Mouse (Mus musculus) heart, postnatal 0 days (tissue): ENCODE results near the gene Cdon. TPM values are rescaled to one million over a fixed set of nuclear protein-coding genes. Genes with fewer than 3 reads are reported as not detected.
A peak's percentile ranks its signal among the peaks of the same experiment; 100 is the strongest.
"Not testable (repeated sequence)": the region's sequence is repeated elsewhere in the genome, so short reads cannot be mapped to it uniquely, and the experiment has no call there.

Source experiments
- ATAC-seq: fragments of 200-750 bp; cut with Nextera tagmentation; 2 replicates; pipeline ENCODE4 v1.8.0; 2017; ENCODE audit warnings: low read depth, moderate number of reproducible peaks, moderate library complexity; ENCODE audit not compliant: insufficient read depth
- DNase-seq: peaks from one replicate; pipeline ENCODE4 v3.0.0-alpha.2; 2016; ENCODE audit warnings: low spot score
- H3K27ac ChIP-seq: fragments of 300-500 bp; sonication (generic); 2 replicates; pipeline ENCODE4 v1.5.1; 2014; ENCODE audit warnings: low read depth, mild to moderate bottlenecking
- H3K27me3 ChIP-seq: fragments of 300-500 bp; sonication (generic); 2 replicates; pipeline ENCODE4 v1.6.1; 2014; ENCODE audit warnings: low read length, mixed read lengths; ENCODE audit not compliant: control insufficient read depth, insufficient read depth
- H3K36me3 ChIP-seq: fragments of 300-500 bp; sonication (generic); replicated peaks from 2 replicates; pipeline ENCODE4 v1.6.1; 2014; ENCODE audit warnings: low read length, mixed read lengths; ENCODE audit not compliant: control insufficient read depth, insufficient read depth
- H3K4me1 ChIP-seq: fragments of 300-500 bp; sonication (generic); 2 replicates; pipeline ENCODE4 v1.6.1; 2014; ENCODE audit warnings: antibody characterized with exemption; ENCODE audit not compliant: control insufficient read depth, insufficient read depth
- H3K4me2 ChIP-seq: fragments of 300-500 bp; sonication (generic); 2 replicates; pipeline ENCODE4 v1.6.1; 2014; ENCODE audit warnings: low read depth, mild to moderate bottlenecking, low read length, moderate library complexity
- H3K4me3 ChIP-seq: fragments of 300-500 bp; sonication (generic); 2 replicates; pipeline ENCODE4 v1.5.1; 2014; ENCODE audit warnings: low read depth, low read length
- H3K9ac ChIP-seq: fragments of 300-500 bp; sonication (generic); replicated peaks from 2 replicates; pipeline ENCODE4 v1.6.1; 2014; ENCODE audit warnings: low read depth, low read length, mixed read lengths
- H3K9me3 ChIP-seq: fragments of 300-500 bp; sonication (generic); replicated peaks from 2 replicates; pipeline ENCODE4 v1.6.1; 2016; ENCODE audit warnings: low read length; ENCODE audit not compliant: control insufficient read depth
- CTCF ChIP-seq: IDR thresholded peaks from 2 replicates; pipeline ENCODE4 v1.5.1; 2016; ENCODE audit warnings: antibody characterized with exemption, control low read depth, low read depth
- EP300 ChIP-seq: IDR thresholded peaks from 2 replicates; pipeline ENCODE4 v1.6.1; 2016; ENCODE audit warnings: antibody characterized with exemption, low read depth
- WGBS: fragments of 180-500 bp; shearing (Covaris S2); extraction: QIAGEN DNeasy Blood & Tissue Kit; methylation state at CpG from one replicate; pipeline ENCODE4 v1.1.7; 2014; 5-methylcytosine and 5-hydroxymethylcytosine counted together
- polyA plus RNA-seq: library from polyadenylated mRNA; unstranded; fragments of >200 nt; fragmentation: Nextera tagmentation; extraction: Ambion mirVana; gene quantifications from 2 replicates; pipeline ENCODE4 v1.2.1, GENCODE M21; 2015
- total RNA-seq: library from RNA; depleted of rRNA; stranded (reverse); fragments of >200 nt; gene quantifications from 2 replicates; pipeline ENCODE4 v1.2.3, GENCODE M21; 2014; ENCODE audit warnings: low replicate concordance

Cdon gene
- total and polyA plus RNA-seq, 2 experiments from 2014 or later = 2.3 to 36.4 TPM

DNA sequence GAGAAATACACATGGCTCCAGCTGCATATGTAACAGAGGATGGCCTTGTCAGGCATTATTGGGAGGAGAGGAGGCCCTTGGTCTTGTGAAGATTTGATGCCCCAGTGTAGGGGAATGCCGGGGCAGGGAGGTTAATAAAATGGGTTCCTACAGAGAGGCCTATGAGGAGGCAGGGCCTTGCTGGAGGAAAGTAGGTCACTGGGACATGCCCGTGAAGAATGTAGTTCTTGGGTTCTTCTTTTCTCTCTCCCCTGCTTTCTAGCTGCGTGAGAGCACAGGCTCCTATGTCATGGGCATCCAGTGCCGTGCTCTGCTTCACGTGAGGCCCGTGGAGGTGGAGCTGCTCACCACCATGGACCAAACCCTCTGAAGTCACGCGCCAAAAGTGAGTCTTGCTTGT, 9.5 kb downstream of the Cdon start:
- TF ChIP-seq CTCF (no peak), EP300 (no peak)
- no peaks in the 10 kb centered on the region for H3K36me3 ChIP-seq
- H3K27ac ChIP-seq = no peak overlapping the region
- H3K27me3 ChIP-seq = no peaks in the 10 kb centered on the region
- H3K9me3 ChIP-seq = no peaks in the 10 kb centered on the region
- no peak for ATAC-seq
- peaks cover 9% of the 10 kb centered on the region for H3K4me1 ChIP-seq
- no peak for DNase-seq
- 71% methylated on average over 8 of the region's 8 CpGs for WGBS
- H3K4me3 ChIP-seq = no peak overlapping the region
- H3K4me2 ChIP-seq = no peak overlapping the region
- no peak overlapping the region for H3K9ac ChIP-seq

DNA sequence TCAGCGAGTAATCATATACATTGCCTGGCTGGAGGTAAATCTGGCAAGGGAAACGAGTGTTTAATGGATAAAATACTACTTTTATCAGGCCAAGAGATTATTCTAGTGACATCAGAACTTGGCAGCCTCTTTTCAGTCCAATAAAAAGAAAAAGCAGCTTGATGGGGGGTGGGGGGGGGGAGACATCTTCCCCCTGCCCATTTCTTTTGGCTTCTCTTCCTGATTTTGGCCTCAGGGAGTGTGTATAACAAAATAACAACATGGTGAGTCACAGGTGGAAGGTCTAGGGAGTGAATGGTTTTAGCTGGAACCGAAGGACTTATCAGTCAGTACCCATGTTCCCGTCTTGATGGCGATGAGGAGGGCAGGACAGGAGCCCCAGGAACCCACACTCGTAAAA, 10.5 kb downstream of the Cdon start:
- Histone ChIP-seq H3K4me2 (no peak overlapping the region), H3K9ac (no peak overlapping the region), H3K27me3 (no peaks in the 10 kb centered on the region), H3K9me3 (no peaks in the 10 kb centered on the region), H3K27ac (no peak overlapping the region), H3K4me3 (no peak overlapping the region), H3K4me1 (peaks cover 9% of the 10 kb centered on the region), H3K36me3 (no peaks in the 10 kb centered on the region)
- WGBS = 59% methylated on average over 6 of the region's 6 CpGs
- no peak for DNase-seq
- TF ChIP-seq CTCF (no peak), EP300 (no peak)
- ATAC-seq = no peak

DNA sequence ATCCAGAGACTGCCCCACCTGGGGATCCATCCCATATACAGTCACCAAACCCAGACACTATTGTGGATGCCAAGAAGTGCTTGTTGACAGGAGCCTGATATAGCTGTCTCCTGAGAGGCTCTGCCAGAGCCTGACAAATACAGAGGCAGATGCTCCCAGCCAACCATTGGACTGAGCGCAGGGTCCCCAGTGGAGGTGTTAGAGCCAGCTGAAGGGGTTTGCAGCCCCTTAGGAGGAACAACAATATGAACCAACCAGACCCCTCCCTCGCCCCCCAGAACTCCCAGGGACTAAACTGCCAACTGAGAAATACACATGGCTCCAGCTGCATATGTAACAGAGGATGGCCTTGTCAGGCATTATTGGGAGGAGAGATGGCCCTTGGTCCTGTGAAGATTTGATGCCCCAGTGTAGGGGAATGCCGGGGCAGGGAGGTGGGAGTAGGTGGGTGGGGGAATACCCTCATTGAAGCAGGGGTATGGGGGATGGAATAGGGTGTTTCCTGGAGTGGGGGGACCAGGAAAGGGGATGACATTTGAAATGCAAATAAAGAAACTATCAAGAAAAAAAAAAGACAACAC, 11.9 kb downstream of the Cdon start:
- ATAC-seq = not testable (repeated sequence)

DNA sequence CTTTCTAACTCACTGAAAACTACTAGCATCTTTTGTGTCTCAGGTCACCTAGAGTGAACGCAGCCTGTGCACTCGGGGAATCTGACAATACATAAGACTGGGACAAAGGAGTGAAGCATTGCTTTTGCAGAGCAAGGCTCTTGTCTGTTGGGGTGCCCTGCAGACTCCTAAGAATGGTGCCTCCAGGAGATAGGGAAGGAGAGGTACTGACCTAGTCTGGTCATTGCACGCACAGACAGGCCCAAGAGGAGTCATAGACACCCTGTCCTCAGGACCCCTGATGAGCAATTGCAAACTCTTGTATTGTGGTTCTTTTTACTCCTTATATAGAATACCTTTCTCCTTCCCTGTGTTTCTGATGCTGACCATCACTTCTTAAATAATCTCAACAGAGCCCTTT, 13.4 kb downstream of the Cdon start:
- H3K4me3 ChIP-seq = no peak overlapping the region
- H3K4me2 ChIP-seq = no peak overlapping the region
- no peaks in the 10 kb centered on the region for H3K27me3 ChIP-seq
- no peak overlapping the region for H3K9ac ChIP-seq
- DNase-seq (no peak), ATAC-seq (no peak)
- no peak overlapping the region for H3K27ac ChIP-seq
- peaks cover 9% of the 10 kb centered on the region for H3K4me1 ChIP-seq
- H3K36me3 ChIP-seq = no peaks in the 10 kb centered on the region
- TF ChIP-seq CTCF (no peak), EP300 (no peak)
- WGBS = 93% methylated on average over 3 of the region's 3 CpGs
- H3K9me3 ChIP-seq = no peaks in the 10 kb centered on the region

More for the DNA sequence above, 11.9 kb downstream of the Cdon start:
- H3K9me3 ChIP-seq, H3K4me2 ChIP-seq, H3K36me3 ChIP-seq, H3K4me1 ChIP-seq, H3K27ac ChIP-seq, DNase-seq, H3K9ac ChIP-seq, H3K4me3 ChIP-seq, H3K27me3 ChIP-seq: not testable (repeated sequence)
- WGBS = 47% methylated on average over 3 of the region's 3 CpGs

DNA sequence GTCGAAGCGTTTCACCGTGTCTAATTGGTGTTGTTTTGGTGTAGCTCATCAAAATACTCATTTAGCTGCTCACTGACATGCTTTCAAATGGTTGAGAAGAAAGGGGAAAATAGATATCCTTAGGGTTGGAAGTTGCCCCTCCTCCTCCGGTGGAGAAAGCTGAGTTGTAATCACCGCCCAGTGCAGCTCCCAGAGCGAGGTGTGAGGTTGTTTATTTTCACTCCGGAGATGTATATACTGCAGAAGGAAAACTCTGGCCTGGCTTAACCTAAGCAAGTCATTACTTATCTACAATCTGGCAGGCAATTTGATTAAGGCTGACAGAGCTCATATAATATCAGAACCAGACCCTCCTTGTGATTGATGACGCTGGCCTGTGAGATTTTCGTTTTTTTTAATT, 14.6 kb downstream of the Cdon start:
- no peak for TF ChIP-seq EP300
- TF ChIP-seq CTCF = no peak
- Histone ChIP-seq H3K4me3 (no peak overlapping the region), H3K4me2 (peak overlapping the region; percentile 11), H3K9ac (peak overlapping the region; percentile 4; the same call in 1 of the 2 replicates), H3K36me3 (no peaks in the 10 kb centered on the region), H3K27me3 (no peaks in the 10 kb centered on the region), H3K27ac (no peak overlapping the region), H3K4me1 (peaks cover 5% of the 10 kb centered on the region), H3K9me3 (no peaks in the 10 kb centered on the region)
- no peak for ATAC-seq
- no peak for DNase-seq
- WGBS = 36% methylated on average over 9 of the region's 9 CpGs

DNA sequence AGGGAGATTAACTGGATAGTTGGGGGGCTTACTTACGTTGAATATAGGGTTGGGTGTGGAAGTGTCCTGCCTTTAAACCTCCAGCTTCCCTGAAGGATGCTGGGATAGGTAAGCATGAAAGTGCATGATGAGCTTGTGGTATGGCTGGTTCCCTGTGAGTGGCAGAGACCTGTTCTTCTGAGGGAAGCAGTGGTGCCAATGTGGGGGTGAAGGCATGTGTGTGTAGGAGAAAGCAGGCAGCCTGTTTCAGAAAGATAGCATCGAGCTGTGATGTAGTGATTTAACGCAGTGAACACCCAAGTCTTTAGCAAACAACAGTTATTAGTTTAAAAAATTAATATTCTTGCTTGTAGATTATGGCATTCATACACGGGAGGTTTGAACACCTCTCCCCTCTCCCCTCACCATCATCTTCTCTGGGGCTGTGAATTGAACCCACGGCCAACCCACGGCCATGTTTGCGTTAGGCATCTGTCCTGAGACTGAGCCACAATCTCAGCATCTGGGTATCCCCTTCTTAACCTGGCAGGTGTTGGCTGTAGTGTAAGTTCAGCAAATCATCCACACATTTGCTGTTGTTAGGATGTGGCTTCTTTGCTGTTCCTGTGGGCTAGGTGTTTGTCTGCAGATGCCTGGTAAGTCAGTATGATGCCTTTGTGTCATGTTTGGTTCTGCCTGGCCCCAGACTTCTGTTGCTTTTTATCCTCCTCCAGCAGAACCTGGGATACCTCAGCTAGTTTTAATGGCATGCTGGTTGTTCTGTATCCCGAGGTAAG, 17.5 kb downstream of the Cdon start:
- no peaks in the 10 kb centered on the region for H3K36me3 ChIP-seq
- ATAC-seq (no peak), DNase-seq (no peak)
- TF ChIP-seq CTCF (no peak), EP300 (no peak)
- H3K27me3 ChIP-seq = no peaks in the 10 kb centered on the region
- H3K4me2 ChIP-seq = no peak overlapping the region
- no peaks in the 10 kb centered on the region for H3K9me3 ChIP-seq
- 0 out of 2 replicates have a peak, but pooled peaks cover 3% of the 10 kb centered on the region for H3K4me1 ChIP-seq
- no peak overlapping the region for H3K4me3 ChIP-seq
- H3K27ac ChIP-seq = no peak overlapping the region
- WGBS = 86% methylated on average over 8 of the region's 8 CpGs
- H3K9ac ChIP-seq = no peak overlapping the region
